Mouse (Mus musculus) embryo, embryonic 9.5 days (tissue): ENCODE measurements around the gene Sp6.

ENCODE experiments used
- DNase-seq: peaks from one replicate; pipeline ENCODE4 v3.0.0-alpha.2; 2017; ENCODE audit errors: extremely low spot score

Gene Sp6

GRCm38 (mm10) chr11:96982355-96982754 lies 30.8 kb upstream of the Sp6 start:
- DNase-seq: peak; percentile 85

GRCm38 (mm10) chr11:96982859-96983258 lies 30.3 kb upstream of the Sp6 start, which contains the start of gene Sp2:
TSS of gene Sp2 (minus strand) at chr11:96982959.
- DNase-seq: no peak

GRCm38 (mm10) chr11:96984903-96985302 lies 28.3 kb upstream of the Sp6 start:
- no peak for DNase-seq

- DNase-seq: no peak
Observed at GRCm38 (mm10) chr11:96986463-96986862, 26.7 kb upstream of the Sp6 start.

- DNase-seq: no peak
Observed at GRCm38 (mm10) chr11:96987873-96988655, 25.1 kb upstream of the Sp6 start.

- DNase-seq: no peak
Observed at GRCm38 (mm10) chr11:96991501-96991900, 21.7 kb upstream of the Sp6 start.

GRCm38 (mm10) chr11:96992722-96993311 lies 20.4 kb upstream of the Sp6 start:
- peak; percentile 58 for DNase-seq

GRCm38 (mm10) chr11:96995031-96995430 lies 18.2 kb upstream of the Sp6 start:
- DNase-seq: no peak

- no peak for DNase-seq
Observed at GRCm38 (mm10) chr11:96995836-96996772, 17.1 kb upstream of the Sp6 start.

GRCm38 (mm10) chr11:96996773-96997379 lies 16.3 kb upstream of the Sp6 start:
- DNase-seq: no peak

- peak; percentile 66 for DNase-seq
Observed at GRCm38 (mm10) chr11:96997380-96997956, 15.7 kb upstream of the Sp6 start.

- DNase-seq: no peak
Observed at GRCm38 (mm10) chr11:97003170-97003569, 10.0 kb upstream of the Sp6 start.

GRCm38 (mm10) chr11:97007093-97007794 lies 6.0 kb upstream of the Sp6 start:
- DNase-seq: no peak

GRCm38 (mm10) chr11:97009198-97009790 lies 3.9 kb upstream of the Sp6 start:
- DNase-seq: no peak

GRCm38 (mm10) chr11:97017696-97018582 lies 4.7 kb downstream of the Sp6 start:
- peak; percentile 59 for DNase-seq

- no peak for DNase-seq
Observed at GRCm38 (mm10) chr11:97018583-97019344, 5.6 kb downstream of the Sp6 start.

- peak; percentile 39 for DNase-seq
Observed at GRCm38 (mm10) chr11:97019345-97019708, 6.1 kb downstream of the Sp6 start.

- peak; percentile 47 for DNase-seq
Observed at GRCm38 (mm10) chr11:97021121-97021765, 8.0 kb downstream of the Sp6 start.
